Mouse (Mus musculus) bone marrow, adult 2 months (tissue): ENCODE measurements around the gene Eif3a.

ENCODE experiments used
- CTCF ChIP-seq: fragments of 200-500 bp; IDR thresholded peaks from 2 replicates; pipeline ENCODE4 v1.5.1; 2011; ENCODE audit warnings: low read length, control low read depth; ENCODE audit not compliant: control insufficient read depth, insufficient read depth
- POLR2A ChIP-seq: fragments of 200-500 bp; IDR thresholded peaks from 2 replicates; pipeline ENCODE4 v1.6.1; 2011; ENCODE audit warnings: low read depth, mild to moderate bottlenecking, control low read depth, low read length, borderline replicate concordance; ENCODE audit not compliant: control insufficient read depth

DNA sequence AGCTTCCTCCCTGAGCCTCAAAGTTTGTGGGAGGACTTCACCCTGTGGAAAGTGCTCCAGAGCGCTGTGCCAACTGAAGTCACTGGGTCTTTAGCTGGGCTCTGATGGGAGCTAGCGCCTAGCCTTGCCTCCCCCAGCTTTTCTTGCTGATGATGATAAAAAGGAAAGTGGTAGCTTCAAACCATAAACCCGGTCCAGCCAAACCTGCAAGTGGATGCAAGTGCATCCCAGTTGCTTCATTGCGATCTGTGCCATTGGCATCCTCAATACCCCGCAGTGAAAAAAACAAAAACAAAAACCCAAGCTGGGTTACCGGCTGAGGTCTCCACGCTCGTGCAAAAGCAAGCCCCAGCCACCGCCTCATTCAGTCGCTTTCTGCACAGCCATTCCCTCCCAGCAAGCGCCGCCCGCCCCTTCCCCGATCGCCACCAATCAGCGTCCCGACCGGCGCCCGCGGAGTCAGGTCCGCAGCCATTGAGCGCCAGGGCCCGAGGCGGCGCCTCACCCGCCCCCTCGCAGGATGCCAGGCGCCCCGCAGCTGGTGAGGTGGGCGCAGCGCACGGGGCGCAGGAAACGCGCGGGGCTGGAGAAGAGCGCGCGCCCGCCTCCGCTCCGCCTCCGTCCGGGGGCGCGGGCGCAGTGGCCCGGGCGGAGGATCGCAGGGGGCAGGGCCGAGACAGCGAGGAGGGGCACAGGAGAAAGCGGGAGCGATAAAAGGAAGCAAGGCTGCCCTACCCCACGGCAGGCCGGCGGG is 34.8 kb downstream of the Eif3a start, which contains the start of gene Nanos1:
- no peak for TF ChIP-seq CTCF
- peak; percentile 58; the same call in 1 of the 2 replicates for TF ChIP-seq POLR2A
